Mouse (Mus musculus): Measurements from ENCODE around the gene Rims3. TPM values are rescaled to one million over a fixed set of nuclear protein-coding genes. Genes with fewer than 3 reads are reported as not detected.
A peak's percentile ranks its signal among the peaks of the same experiment; 100 is the strongest.

The Rims3 gene
- polyA plus RNA-seq, 1 experiment from 2014 or later, result 0.98 TPM

DNA sequence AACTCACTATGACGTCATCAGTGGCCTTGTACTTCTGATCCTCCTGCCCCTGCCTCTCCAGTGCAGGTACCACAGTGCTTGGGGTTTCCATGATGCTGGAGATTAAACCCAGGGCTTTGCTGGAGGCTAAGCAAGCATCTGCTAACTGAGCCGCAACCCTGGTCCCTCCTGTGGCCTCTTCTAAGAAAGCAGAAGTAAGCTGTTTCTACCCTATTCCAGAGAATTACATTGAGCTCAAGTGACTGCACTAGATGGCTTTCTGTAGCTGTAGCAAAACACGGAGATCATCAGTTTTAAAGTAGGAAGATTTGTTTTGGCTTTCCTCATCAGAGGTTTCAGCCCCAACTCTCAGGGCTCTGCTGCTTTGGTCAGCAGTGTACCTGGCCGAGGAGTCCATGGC, 59.9 kb downstream of the Rims3 start:
- Histone ChIP-seq H3K9me3 (no peaks in the 10 kb centered on the region), H3K4me2 (no peak overlapping the region), H3K4me1 (replicated peaks) (no peaks in the 10 kb centered on the region), H3K9ac (replicated peaks) (no peak overlapping the region), H3K27me3 (no peaks in the 10 kb centered on the region), H3K4me3 (replicated peaks) (no peak overlapping the region), H3K36me3 (peaks cover 2% of the 10 kb centered on the region; the same call in 1 of the 2 replicates), H3K27ac (no peak overlapping the region)
- no peak for ATAC-seq (ENCODE audit: insufficient number of reproducible peaks, insufficient read depth, low FRiP score, low TSS enrichment, low read depth)
- 73% methylated on average over 4 of the region's 4 CpGs for WGBS

DNA sequence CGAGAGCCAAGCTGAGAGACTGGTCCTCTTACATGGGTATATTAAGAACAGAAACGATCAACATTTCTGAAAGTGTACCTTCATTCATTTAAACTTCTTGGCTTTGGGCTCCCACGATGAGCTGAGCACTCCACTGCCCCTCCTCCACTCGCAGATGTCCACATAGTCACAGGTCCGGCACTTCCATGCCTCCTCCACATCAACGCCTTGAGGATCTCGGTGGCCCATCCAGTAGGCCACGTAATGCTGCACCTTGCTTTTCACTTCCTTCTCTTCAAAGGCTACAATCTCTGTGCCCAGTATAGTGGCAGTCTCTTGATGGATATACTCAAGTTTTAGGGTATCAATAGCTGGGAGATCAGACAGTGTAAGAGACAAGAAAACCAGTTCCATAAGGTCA, 66.8 kb downstream of the Rims3 start:
- ATAC-seq (ENCODE audit: insufficient number of reproducible peaks, insufficient read depth, low FRiP score, low TSS enrichment, low read depth), result no peak
- no peaks in the 10 kb centered on the region for H3K27me3 ChIP-seq
- peaks cover 38% of the 10 kb centered on the region for H3K36me3 ChIP-seq
- no peak overlapping the region for H3K4me2 ChIP-seq
- H3K9ac ChIP-seq (replicated peaks), result no peak overlapping the region
- no peak overlapping the region for H3K27ac ChIP-seq
- WGBS, result 94% methylated on average over 8 of the region's 8 CpGs
- no peaks in the 10 kb centered on the region; the same call in 1 of the 2 replicates for H3K4me1 ChIP-seq (replicated peaks)
- H3K4me3 ChIP-seq (replicated peaks), result no peak overlapping the region
- H3K9me3 ChIP-seq, result peaks cover 27% of the 10 kb centered on the region

DNA sequence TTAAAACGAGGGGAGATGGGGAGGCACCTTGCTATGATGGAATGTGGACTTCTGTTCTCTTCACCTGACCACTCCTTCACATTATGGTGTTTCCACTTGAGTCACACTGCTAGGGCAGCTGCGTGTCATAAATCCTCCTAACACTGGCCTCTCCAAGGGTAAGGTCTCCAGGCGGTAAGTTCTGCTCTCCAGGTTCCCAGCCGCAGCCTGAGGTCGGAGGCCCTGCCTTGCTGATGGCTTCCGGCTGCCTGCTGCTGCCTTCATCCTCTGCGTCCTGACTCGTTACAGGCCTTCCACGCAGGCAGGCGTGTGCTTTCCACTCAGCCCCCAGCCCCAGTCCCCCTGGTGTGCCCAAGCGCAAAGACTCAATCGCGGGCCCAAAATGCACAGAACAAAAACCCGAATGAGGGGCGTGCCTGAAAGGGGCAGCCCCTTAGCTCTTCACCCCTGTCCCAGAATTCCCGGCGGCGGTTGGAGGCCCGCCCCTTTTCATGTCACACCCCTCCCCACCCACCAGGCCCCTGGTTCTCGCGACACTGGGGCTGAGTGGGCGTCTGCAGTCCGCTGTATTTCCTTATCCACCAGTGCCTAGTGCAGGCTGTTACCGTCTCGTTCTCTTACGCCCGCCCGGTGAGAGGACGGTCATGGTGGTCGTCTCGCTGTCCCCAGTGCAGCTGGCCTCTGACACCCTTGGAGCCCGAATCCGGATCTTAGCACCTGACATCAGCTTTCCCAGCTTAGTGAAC, 70.1 kb downstream of the Rims3 start, which contains the start of gene Exo5:
TSS of gene Exo5 (minus strand) at position 464 of the 746 bp plus-strand sequence.
- Histone ChIP-seq H3K36me3 (peaks cover 34% of the 10 kb centered on the region), H3K4me1 (replicated peaks) (no peaks in the 10 kb centered on the region; the same call in 1 of the 2 replicates), H3K9ac (replicated peaks) (peak within 1 kb of the TSS; percentile 73), H3K4me3 (replicated peaks) (peak within 1 kb of the TSS; percentile 62), H3K9me3 (peaks cover 27% of the 10 kb centered on the region), H3K4me2 (peak within 1 kb of the TSS; percentile 70), H3K27me3 (no peaks in the 10 kb centered on the region), H3K27ac (peak within 1 kb of the TSS; percentile 87)
- peak; percentile 98 for ATAC-seq (ENCODE audit: insufficient number of reproducible peaks, insufficient read depth, low FRiP score, low TSS enrichment, low read depth)
- WGBS, result under 1% methylated on average over 33 of the region's 33 CpGs

DNA sequence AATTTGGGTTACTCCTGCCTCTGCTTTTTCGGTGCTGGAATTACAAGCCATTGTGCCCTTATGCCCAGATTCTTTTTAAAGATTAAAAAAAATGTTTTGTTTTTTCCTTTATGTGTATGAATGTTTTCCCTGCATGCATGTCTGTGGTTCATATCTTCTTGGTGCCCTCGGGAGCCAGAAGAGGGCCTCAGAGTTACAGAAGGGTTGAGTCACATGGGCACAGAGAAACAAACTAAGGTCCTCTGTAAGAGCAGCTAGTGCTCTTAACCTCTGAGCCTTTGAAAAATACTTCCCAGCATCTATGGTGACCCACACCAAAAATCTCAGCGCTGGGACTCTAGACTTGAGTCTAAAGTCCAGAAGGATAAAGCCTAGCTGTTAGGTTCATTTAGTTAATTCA, 70.8 kb downstream of the Rims3 start:
- no peaks in the 10 kb centered on the region; the same call in 1 of the 2 replicates for H3K4me1 ChIP-seq (replicated peaks)
- H3K9ac ChIP-seq (replicated peaks), result peak overlapping the region; percentile 73
- H3K27me3 ChIP-seq, result no peaks in the 10 kb centered on the region
- 16% methylated on average over 3 of the region's 3 CpGs for WGBS
- peaks cover 25% of the 10 kb centered on the region for H3K9me3 ChIP-seq
- peak overlapping the region; percentile 62 for H3K4me3 ChIP-seq (replicated peaks)
- H3K27ac ChIP-seq, result peak overlapping the region; percentile 87
- H3K36me3 ChIP-seq, result peaks cover 29% of the 10 kb centered on the region
- ATAC-seq (ENCODE audit: insufficient number of reproducible peaks, insufficient read depth, low FRiP score, low TSS enrichment, low read depth), result no peak
- peak overlapping the region; percentile 70 for H3K4me2 ChIP-seq

DNA sequence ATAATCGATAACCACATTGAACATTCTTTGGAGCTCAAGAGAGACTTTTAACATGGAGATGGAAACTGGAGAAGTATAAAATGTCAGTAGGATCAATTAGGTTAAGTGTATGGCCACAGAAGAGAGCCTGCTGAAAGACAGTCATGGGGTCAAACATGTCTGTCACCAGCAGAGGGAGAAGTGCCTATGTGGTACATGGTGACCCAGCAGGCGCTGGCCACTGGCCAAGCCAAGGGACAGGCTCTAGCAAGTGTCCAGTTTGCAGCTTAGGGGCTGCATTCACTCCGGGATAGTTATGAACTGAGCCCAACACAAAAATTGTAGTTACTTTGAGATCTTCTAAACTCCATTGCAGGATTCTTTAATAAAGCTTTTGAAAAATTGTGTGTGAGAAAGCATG, 74.1 kb downstream of the Rims3 start:
- H3K27ac ChIP-seq, result no peak overlapping the region
- no peak overlapping the region for H3K9ac ChIP-seq (replicated peaks)
- ATAC-seq (ENCODE audit: insufficient number of reproducible peaks, insufficient read depth, low FRiP score, low TSS enrichment, low read depth), result no peak
- no peak overlapping the region for H3K4me3 ChIP-seq (replicated peaks)
- H3K4me1 ChIP-seq (replicated peaks), result no peaks in the 10 kb centered on the region; the same call in 1 of the 2 replicates
- WGBS, result 80% methylated on average over 3 of the region's 3 CpGs
- no peak overlapping the region for H3K4me2 ChIP-seq
- H3K36me3 ChIP-seq, result peaks cover 13% of the 10 kb centered on the region
- H3K9me3 ChIP-seq, result no peaks in the 10 kb centered on the region
- no peaks in the 10 kb centered on the region for H3K27me3 ChIP-seq

- 97% methylated on average over 18 of the region's 18 CpGs for WGBS
- no peaks in the 10 kb centered on the region for H3K9me3 ChIP-seq
- no peak for ATAC-seq (ENCODE audit: insufficient number of reproducible peaks, insufficient read depth, low FRiP score, low TSS enrichment, low read depth)
- H3K4me1 ChIP-seq (replicated peaks), result no peaks in the 10 kb centered on the region
- H3K27ac ChIP-seq, result no peak overlapping the region
- no peaks in the 10 kb centered on the region for H3K27me3 ChIP-seq
- H3K4me3 ChIP-seq (replicated peaks), result no peak overlapping the region
- H3K36me3 ChIP-seq, result peaks cover 21% of the 10 kb centered on the region
- H3K9ac ChIP-seq (replicated peaks), result no peak overlapping the region
- H3K4me2 ChIP-seq, result no peak overlapping the region
Observed at GRCm38 (mm10) chr4:120930736-120931135, 76.1 kb downstream of the Rims3 start.

DNA sequence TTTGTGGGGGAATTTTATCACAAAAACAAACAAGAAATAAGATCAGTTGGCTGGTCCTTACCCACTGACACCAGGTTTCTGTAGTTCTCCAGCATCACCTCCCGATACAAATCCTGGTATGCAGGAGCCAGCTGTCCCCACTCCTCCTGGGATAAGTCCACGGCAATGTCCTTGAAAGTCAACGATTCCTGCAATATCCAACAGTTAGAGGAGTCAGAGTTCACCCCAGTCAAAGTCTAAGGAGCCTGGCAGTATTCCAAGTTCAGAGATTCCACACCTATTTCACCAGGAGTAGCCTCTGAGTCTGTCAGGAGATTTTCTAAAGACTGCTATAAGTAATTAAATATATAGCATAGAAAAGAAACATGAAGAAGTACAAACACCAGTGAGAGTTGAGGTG, 80.4 kb downstream of the Rims3 start:
- 89% methylated on average over 3 of the region's 3 CpGs for WGBS
- Histone ChIP-seq H3K4me3 (replicated peaks) (no peak overlapping the region), H3K36me3 (peaks cover 21% of the 10 kb centered on the region), H3K9me3 (no peaks in the 10 kb centered on the region), H3K27ac (no peak overlapping the region), H3K9ac (replicated peaks) (no peak overlapping the region), H3K4me1 (replicated peaks) (no peaks in the 10 kb centered on the region), H3K4me2 (no peak overlapping the region), H3K27me3 (no peaks in the 10 kb centered on the region)
- ATAC-seq (ENCODE audit: insufficient number of reproducible peaks, insufficient read depth, low FRiP score, low TSS enrichment, low read depth), result no peak

Small RNA genes within 50 kb of the gene (microRNA-seq; reads per million reads assigned to microRNA genes)
- not detected for gene Gm23936

Other genes with a start within 250 kb of the Rims3 start
- 6.0 and 6.8 TPM in 2 replicates for gene Cited4, start 188.2 kb upstream of the Rims3 start, polyA plus RNA-seq (2016; fragmentation: Nextera tagmentation; extraction: Ambion mirVana)
- gene Kcnq4, start 106.2 kb upstream of the Rims3 start, polyA plus RNA-seq (2016; fragmentation: Nextera tagmentation; extraction: Ambion mirVana), result 6.2 and 7.3 TPM in 2 replicates
- gene Nfyc, start 23.2 kb upstream of the Rims3 start, polyA plus RNA-seq (2016; fragmentation: Nextera tagmentation; extraction: Ambion mirVana), result 117 and 118 TPM in 2 replicates
- gene Exo5, start 70.2 kb downstream of the Rims3 start, polyA plus RNA-seq (2016; fragmentation: Nextera tagmentation; extraction: Ambion mirVana), result 34.7 and 34.8 TPM in 2 replicates
- gene Zfp69, start 96.9 kb downstream of the Rims3 start, polyA plus RNA-seq (2016; fragmentation: Nextera tagmentation; extraction: Ambion mirVana), result 12.4 and 13.0 TPM in 2 replicates
- gene Smap2, start 162.4 kb downstream of the Rims3 start, polyA plus RNA-seq (2016; fragmentation: Nextera tagmentation; extraction: Ambion mirVana), result 16.9 and 20.3 TPM in 2 replicates
- 78.8 and 84.2 TPM in 2 replicates for gene Col9a2, start 184.6 kb downstream of the Rims3 start, polyA plus RNA-seq (2016; fragmentation: Nextera tagmentation; extraction: Ambion mirVana)
- gene Zmpste24, start 243.4 kb downstream of the Rims3 start, polyA plus RNA-seq (2016; fragmentation: Nextera tagmentation; extraction: Ambion mirVana), result 24.2 and 24.5 TPM in 2 replicates